Mouse (Mus musculus) neural tube, embryonic 12.5 days (tissue): ENCODE results near the gene Cd2. TPM values are rescaled to one million over a fixed set of nuclear protein-coding genes. Genes with fewer than 3 reads are reported as not detected.

Experiments
- ATAC-seq: fragments of 200-750 bp; cut with Nextera tagmentation; 2 replicates; pipeline ENCODE4 v1.8.0; 2017; ENCODE audit warnings: low read depth, mild to moderate bottlenecking, moderate TSS enrichment, moderate library complexity; ENCODE audit not compliant: low FRiP score
- H3K27ac ChIP-seq: fragments of 300-500 bp; sonication (generic); 2 replicates; pipeline ENCODE4 v1.5.1; 2016
- H3K27me3 ChIP-seq: fragments of 300-500 bp; sonication (generic); replicated peaks from 2 replicates; pipeline ENCODE4 v1.6.1; 2016; ENCODE audit warnings: mild to moderate bottlenecking
- H3K36me3 ChIP-seq: fragments of 300-500 bp; sonication (generic); 2 replicates; pipeline ENCODE4 v1.6.1; 2016; ENCODE audit warnings: mild to moderate bottlenecking
- H3K4me1 ChIP-seq: fragments of 300-500 bp; sonication (generic); 2 replicates; pipeline ENCODE4 v1.6.1; 2016
- H3K4me2 ChIP-seq: fragments of 300-500 bp; sonication (generic); replicated peaks from 2 replicates; pipeline ENCODE4 v1.6.1; 2016; ENCODE audit warnings: mild to moderate bottlenecking
- H3K4me3 ChIP-seq: fragments of 300-500 bp; sonication (generic); 2 replicates; pipeline ENCODE4 v1.5.1; 2016
- H3K9ac ChIP-seq: fragments of 300-500 bp; sonication (generic); 2 replicates; pipeline ENCODE4 v1.6.1; 2016; ENCODE audit warnings: mild to moderate bottlenecking
- H3K9me3 ChIP-seq: fragments of 300-500 bp; sonication (generic); 2 replicates; pipeline ENCODE4 v1.6.1; 2016; ENCODE audit warnings: mild to moderate bottlenecking
- WGBS: fragments of 180-500 bp; shearing (Covaris S2); methylation state at CpG from one replicate; pipeline ENCODE4 v1.1.7; 2016; 5-methylcytosine and 5-hydroxymethylcytosine counted together
- polyA plus RNA-seq: library from polyadenylated mRNA; unstranded; fragments of >200 nt; fragmentation: Nextera tagmentation; extraction: Ambion mirVana; gene quantifications from 2 replicates; pipeline ENCODE4 v1.2.1, GENCODE M21; 2016

Cd2 gene
- polyA plus RNA-seq, 1 experiment from 2014 or later: not detected

GRCm38 (mm10) chr3:101277830-101278229 is 9.9 kb downstream of the Cd2 start:
- WGBS: 80% methylated on average over 4 of the region's 4 CpGs
- H3K27me3 ChIP-seq: no peaks in the 10 kb centered on the region
- no peaks in the 10 kb centered on the region for H3K36me3 ChIP-seq
- H3K4me2 ChIP-seq: no peak overlapping the region
- no peak for ATAC-seq
- peaks cover 4% of the 10 kb centered on the region for H3K4me1 ChIP-seq
- no peak overlapping the region for H3K9ac ChIP-seq
- H3K9me3 ChIP-seq: no peaks in the 10 kb centered on the region
- H3K27ac ChIP-seq: no peak overlapping the region
- H3K4me3 ChIP-seq: no peak overlapping the region

DNA sequence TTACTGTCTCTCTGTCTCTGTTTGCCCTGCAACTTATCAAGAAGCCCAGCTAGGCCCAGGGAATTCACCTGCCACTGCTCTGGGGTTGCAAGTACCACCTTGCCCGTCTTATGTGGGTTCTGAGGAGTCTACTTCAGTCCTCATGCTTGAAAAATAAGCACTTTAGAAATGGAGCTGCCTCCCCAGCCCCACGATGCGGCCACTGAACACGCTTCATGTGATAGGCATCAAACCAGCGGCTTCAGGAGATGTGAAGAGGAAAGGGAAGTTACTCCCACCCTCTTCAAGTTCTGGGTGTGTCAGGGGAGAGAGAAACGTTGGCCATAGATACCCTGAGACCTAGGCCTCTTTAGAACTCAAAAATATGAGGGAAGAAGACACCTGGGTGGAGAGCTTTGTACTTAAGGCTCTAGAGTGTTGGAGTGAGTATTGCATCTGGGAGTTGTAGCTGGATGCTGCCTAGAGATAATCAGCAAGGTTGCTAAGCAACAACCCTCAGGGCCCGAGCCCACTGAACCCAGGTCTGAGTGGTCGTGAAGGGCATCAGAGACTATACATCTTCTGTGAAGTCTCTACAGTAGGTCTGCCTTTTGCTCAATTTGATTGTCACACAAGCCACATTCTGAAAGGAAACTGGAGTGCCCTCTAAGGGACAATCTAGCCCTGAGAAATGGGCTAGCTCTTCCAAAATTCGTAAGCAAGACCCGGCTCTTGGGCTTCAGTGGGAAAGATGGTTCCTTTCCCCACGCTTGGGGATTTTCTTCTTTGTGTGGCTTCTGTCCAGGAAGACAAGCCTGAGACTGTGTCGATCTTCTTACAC is 11.0 kb downstream of the Cd2 start:
- no peak for ATAC-seq
- no peak overlapping the region for H3K4me2 ChIP-seq
- H3K27ac ChIP-seq: no peak overlapping the region
- WGBS: 75% methylated on average over 12 of the region's 12 CpGs
- no peak overlapping the region for H3K4me3 ChIP-seq
- no peak overlapping the region for H3K9ac ChIP-seq
- H3K36me3 ChIP-seq: no peaks in the 10 kb centered on the region
- peaks cover 4% of the 10 kb centered on the region for H3K4me1 ChIP-seq
- H3K9me3 ChIP-seq: no peaks in the 10 kb centered on the region
- H3K27me3 ChIP-seq: no peaks in the 10 kb centered on the region

DNA sequence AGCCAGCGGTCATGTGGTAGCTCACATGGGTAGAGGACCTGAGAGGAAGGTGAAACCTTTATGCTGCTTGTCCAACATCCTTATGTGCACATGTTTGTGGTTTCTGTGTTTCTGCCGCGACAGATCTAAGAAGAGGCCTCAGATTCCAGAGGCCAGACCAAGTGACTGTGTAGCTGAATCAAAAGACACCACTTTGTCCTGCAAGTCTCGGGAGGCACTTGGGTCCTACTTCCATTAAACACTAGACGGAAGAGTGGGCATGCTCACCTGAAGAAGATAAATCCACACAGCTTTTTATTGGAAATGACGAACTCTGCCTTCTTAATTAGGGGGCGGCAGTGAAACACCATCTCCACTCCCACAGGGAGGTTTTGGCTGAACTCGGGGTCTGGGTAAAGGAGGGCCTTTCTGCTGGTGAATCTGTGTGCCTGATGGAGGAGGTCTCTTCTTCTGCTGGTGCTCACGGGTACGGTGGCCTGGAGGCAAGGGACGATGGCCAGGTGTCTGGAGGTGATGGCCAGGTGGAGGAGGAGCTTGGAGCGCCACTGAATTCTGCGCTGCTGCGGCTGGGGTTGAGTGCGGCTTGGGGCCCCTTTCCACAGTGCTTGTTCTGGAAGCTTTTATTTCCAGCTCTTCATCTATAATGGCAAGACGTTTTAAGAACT is 12.0 kb downstream of the Cd2 start:
- 84% methylated on average over 16 of the region's 16 CpGs for WGBS
- no peak for ATAC-seq
- H3K4me3 ChIP-seq: no peak overlapping the region

DNA sequence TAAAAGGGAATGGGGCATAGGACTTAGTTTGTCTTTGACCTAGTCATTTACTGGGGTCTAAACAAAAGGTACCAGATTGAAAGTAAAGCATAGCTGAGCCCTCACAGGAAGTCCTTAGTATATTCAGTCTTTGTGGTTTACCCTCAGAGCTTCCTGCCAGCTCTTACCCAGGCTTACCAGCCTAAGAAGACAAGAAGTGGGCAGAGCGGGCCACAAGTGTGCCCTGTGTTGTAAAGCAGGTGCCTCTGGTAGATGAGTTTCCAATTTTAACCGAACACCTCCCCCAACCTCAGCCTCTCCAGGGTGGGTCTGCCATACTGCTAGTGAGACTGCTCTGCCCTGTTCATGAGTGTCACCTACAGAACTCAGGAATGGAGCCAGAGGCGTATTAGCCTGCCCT is 12.9 kb downstream of the Cd2 start:
- WGBS: 89% methylated on average over 3 of the region's 3 CpGs
- Histone ChIP-seq H3K4me2 (no peak overlapping the region), H3K27me3 (no peaks in the 10 kb centered on the region), H3K36me3 (no peaks in the 10 kb centered on the region), H3K9ac (no peak overlapping the region), H3K9me3 (no peaks in the 10 kb centered on the region), H3K4me1 (no peaks in the 10 kb centered on the region), H3K4me3 (no peak overlapping the region), H3K27ac (no peak overlapping the region)
- ATAC-seq: no peak

More for the DNA sequence above, 12.0 kb downstream of the Cd2 start:
- Histone ChIP-seq H3K4me2 (no peak overlapping the region), H3K9me3 (no peaks in the 10 kb centered on the region), H3K4me1 (peaks cover 2% of the 10 kb centered on the region), H3K27ac (no peak overlapping the region), H3K9ac (no peak overlapping the region), H3K27me3 (no peaks in the 10 kb centered on the region), H3K36me3 (no peaks in the 10 kb centered on the region)

GRCm38 (mm10) chr3:101274041-101274770 is 13.5 kb downstream of the Cd2 start:
- H3K36me3 ChIP-seq: no peaks in the 10 kb centered on the region
- ATAC-seq: no peak
- no peaks in the 10 kb centered on the region for H3K4me1 ChIP-seq
- H3K4me3 ChIP-seq: no peak overlapping the region
- H3K27me3 ChIP-seq: no peaks in the 10 kb centered on the region
- WGBS: 84% methylated on average over 12 of the region's 12 CpGs
- H3K9me3 ChIP-seq: no peaks in the 10 kb centered on the region
- H3K4me2 ChIP-seq: no peak overlapping the region
- H3K27ac ChIP-seq: no peak overlapping the region
- H3K9ac ChIP-seq: no peak overlapping the region

DNA sequence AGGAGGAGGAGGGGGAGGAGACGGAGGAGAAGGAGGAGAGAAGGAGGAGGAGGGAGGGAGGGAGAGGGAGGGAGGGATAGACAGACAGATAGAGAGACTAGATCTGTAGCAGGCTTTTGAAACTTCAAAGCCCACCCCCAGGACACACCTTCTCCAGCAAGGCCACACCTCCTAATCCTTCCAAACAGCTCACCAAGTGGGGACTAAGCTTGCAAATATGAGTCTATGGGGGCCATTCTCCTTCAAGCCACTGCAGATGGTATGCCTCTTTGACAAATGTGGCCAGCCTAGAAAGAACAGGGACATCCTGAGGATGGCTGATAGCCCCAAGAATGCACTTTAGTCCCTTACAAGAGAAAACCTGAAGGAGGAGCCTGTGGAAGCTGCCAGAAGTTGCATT is 15.6 kb downstream of the Cd2 start:
- no peak for ATAC-seq
- no peaks in the 10 kb centered on the region for H3K4me1 ChIP-seq
- no peaks in the 10 kb centered on the region for H3K9me3 ChIP-seq
- WGBS: 80% methylated on average over 1 of the region's 1 CpGs
- no peak overlapping the region for H3K9ac ChIP-seq
- no peaks in the 10 kb centered on the region for H3K36me3 ChIP-seq
- no peaks in the 10 kb centered on the region for H3K27me3 ChIP-seq
- no peak overlapping the region for H3K4me2 ChIP-seq
- H3K27ac ChIP-seq: no peak overlapping the region
- no peak overlapping the region for H3K4me3 ChIP-seq

- H3K9me3 ChIP-seq: no peaks in the 10 kb centered on the region
These were observed 16.9 kb downstream of the Cd2 start for GRCm38 (mm10) chr3:101270833-101271232.

GRCm38 (mm10) chr3:101268361-101268760 is 19.4 kb downstream of the Cd2 start:
- Histone ChIP-seq H3K27ac (no peak overlapping the region), H3K27me3 (no peaks in the 10 kb centered on the region), H3K4me3 (no peak overlapping the region), H3K9me3 (no peaks in the 10 kb centered on the region), H3K36me3 (no peaks in the 10 kb centered on the region), H3K4me1 (no peaks in the 10 kb centered on the region), H3K4me2 (no peak overlapping the region), H3K9ac (no peak overlapping the region)
- no peak for ATAC-seq
- 86% methylated on average over 7 of the region's 7 CpGs for WGBS

More at GRCm38 (mm10) chr3:101270833-101271232, 16.9 kb downstream of the Cd2 start:
- no peaks in the 10 kb centered on the region for H3K36me3 ChIP-seq
- H3K4me3 ChIP-seq: no peak overlapping the region
- no peak overlapping the region for H3K9ac ChIP-seq
- WGBS: 90% methylated on average over 5 of the region's 5 CpGs
- no peak overlapping the region for H3K4me2 ChIP-seq
- ATAC-seq: no peak
- no peaks in the 10 kb centered on the region for H3K27me3 ChIP-seq
- H3K4me1 ChIP-seq: no peaks in the 10 kb centered on the region
- no peak overlapping the region for H3K27ac ChIP-seq

DNA sequence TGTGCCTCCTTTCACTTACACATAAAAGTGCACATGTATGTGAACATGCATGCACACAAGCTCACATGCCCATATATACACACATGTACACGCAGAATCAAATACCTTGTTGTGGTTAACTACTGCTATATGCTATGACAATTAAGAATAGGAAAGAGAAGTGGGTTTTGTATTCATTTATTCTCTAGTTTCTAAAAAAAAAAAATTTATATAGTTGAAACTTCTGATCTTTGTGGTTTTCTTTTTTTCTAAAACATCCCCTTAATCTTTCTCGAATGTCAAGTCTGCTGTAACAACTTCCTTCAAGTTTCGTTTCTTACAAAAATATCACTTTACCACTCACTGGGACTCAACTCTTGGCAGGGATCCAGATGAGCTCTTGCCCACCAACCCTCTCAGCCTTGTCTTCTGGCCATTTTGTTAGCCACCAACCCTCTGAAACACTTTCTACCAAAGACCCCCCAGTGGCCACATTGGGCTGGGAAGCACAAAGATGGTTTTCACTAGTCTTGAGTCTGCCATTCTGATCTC is 22.1 kb downstream of the Cd2 start:
- Histone ChIP-seq H3K9ac (no peak overlapping the region), H3K4me1 (no peaks in the 10 kb centered on the region), H3K4me3 (no peak overlapping the region), H3K4me2 (no peak overlapping the region), H3K9me3 (no peaks in the 10 kb centered on the region), H3K27me3 (no peaks in the 10 kb centered on the region), H3K36me3 (no peaks in the 10 kb centered on the region), H3K27ac (no peak overlapping the region)
- 85% methylated on average over 3 of the region's 3 CpGs for WGBS
- no peak for ATAC-seq

DNA sequence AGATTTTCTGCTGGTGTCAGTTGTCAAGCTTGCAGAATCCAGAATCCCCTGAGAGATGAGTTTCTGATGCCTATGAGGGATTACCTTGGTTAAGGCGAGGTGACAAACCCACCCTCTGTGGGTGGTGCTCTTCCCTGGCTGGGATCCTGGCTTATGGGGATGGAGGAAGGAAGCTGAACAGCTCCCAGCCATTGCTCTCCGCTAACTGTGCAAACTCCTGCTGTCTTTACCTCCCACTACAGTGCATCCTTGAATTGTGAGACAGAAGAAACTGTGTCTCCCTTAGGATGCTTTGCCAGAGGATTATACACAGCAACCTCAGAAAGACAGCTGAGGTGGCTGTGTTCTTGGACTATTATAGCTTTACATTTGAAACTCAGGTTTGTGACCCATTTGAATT is 28.8 kb downstream of the Cd2 start:
- no peak overlapping the region for H3K27ac ChIP-seq
- no peak overlapping the region for H3K4me3 ChIP-seq
- no peaks in the 10 kb centered on the region for H3K27me3 ChIP-seq
- H3K4me1 ChIP-seq: no peaks in the 10 kb centered on the region
- H3K9me3 ChIP-seq: no peaks in the 10 kb centered on the region
- no peak overlapping the region for H3K9ac ChIP-seq
- H3K36me3 ChIP-seq: no peaks in the 10 kb centered on the region
- ATAC-seq: no peak
- 64% methylated on average over 2 of the region's 2 CpGs for WGBS
- no peak overlapping the region for H3K4me2 ChIP-seq

DNA sequence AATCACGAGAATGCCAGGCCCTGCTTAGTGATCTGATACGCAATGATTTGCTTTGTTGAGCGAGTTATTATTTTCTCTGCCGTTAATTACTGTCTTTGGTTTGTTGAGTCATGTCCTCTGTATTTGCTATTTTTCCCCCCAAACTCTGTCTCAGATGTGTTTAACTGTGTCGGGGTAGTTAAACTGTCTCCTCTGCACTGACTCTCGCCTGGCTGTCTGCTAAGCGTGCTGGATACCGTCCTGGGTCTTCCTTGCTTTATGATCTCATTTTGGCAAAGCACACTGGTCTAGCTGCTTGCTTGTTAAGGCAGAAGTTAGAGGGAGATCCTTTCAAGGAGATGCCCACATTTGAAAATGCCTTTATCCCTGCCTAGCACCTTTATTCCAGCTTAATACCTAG is 31.6 kb downstream of the Cd2 start:
- Histone ChIP-seq H3K4me1 (no peaks in the 10 kb centered on the region), H3K27me3 (no peaks in the 10 kb centered on the region), H3K36me3 (no peaks in the 10 kb centered on the region), H3K9ac (no peak overlapping the region), H3K9me3 (no peaks in the 10 kb centered on the region), H3K4me2 (no peak overlapping the region), H3K4me3 (no peak overlapping the region), H3K27ac (no peak overlapping the region)
- WGBS: 85% methylated on average over 8 of the region's 8 CpGs
- no peak for ATAC-seq

GRCm38 (mm10) chr3:101252141-101252540 is 35.6 kb downstream of the Cd2 start:
- no peak for ATAC-seq
- H3K4me2 ChIP-seq: no peak overlapping the region
- no peaks in the 10 kb centered on the region for H3K4me1 ChIP-seq
- no peaks in the 10 kb centered on the region for H3K9me3 ChIP-seq
- H3K27me3 ChIP-seq: no peaks in the 10 kb centered on the region
- 84% methylated on average over 8 of the region's 8 CpGs for WGBS
- no peak overlapping the region for H3K9ac ChIP-seq
- no peak overlapping the region for H3K4me3 ChIP-seq
- H3K36me3 ChIP-seq: no peaks in the 10 kb centered on the region
- no peak overlapping the region for H3K27ac ChIP-seq
